Mouse (Mus musculus) brain, adult 2 months (tissue): ENCODE results near the gene Lrmda.
A peak's percentile ranks its signal among the peaks of the same experiment; 100 is the strongest.

ENCODE experiments used
- DNase-seq: peaks from one replicate; pipeline ENCODE4 v3.0.0; 2011; ENCODE audit warnings: low read depth, low spot score

The Lrmda gene

GRCm38 (mm10) chr14:22494866-22495265 is 475.4 kb downstream of the Lrmda start:
- DNase-seq: no peak

GRCm38 (mm10) chr14:22495286-22495685 is 475.8 kb downstream of the Lrmda start:
- no peak for DNase-seq

GRCm38 (mm10) chr14:22497636-22498131 is 478.2 kb downstream of the Lrmda start:
- peak; percentile 69 for DNase-seq

GRCm38 (mm10) chr14:22509747-22510530 is 490.4 kb downstream of the Lrmda start:
- DNase-seq: no peak

- no peak for DNase-seq
Observed at GRCm38 (mm10) chr14:22510531-22510785, 490.9 kb downstream of the Lrmda start.

GRCm38 (mm10) chr14:22514362-22515084 is 495.0 kb downstream of the Lrmda start:
- peak; percentile 8 for DNase-seq

- no peak for DNase-seq
Observed at GRCm38 (mm10) chr14:22530706-22531105, 511.2 kb downstream of the Lrmda start.

- DNase-seq: no peak
Observed at GRCm38 (mm10) chr14:22533501-22533900, 514.0 kb downstream of the Lrmda start.

GRCm38 (mm10) chr14:22545887-22546675 is 526.6 kb downstream of the Lrmda start:
- DNase-seq: no peak

GRCm38 (mm10) chr14:22546676-22546984 is 527.1 kb downstream of the Lrmda start:
- DNase-seq: no peak

- DNase-seq: no peak
Observed at GRCm38 (mm10) chr14:22548286-22548685, 528.8 kb downstream of the Lrmda start.

- no peak for DNase-seq
Observed at GRCm38 (mm10) chr14:22549166-22549565, 529.7 kb downstream of the Lrmda start.

- no peak for DNase-seq
Observed at GRCm38 (mm10) chr14:22552358-22552757, 532.8 kb downstream of the Lrmda start.

GRCm38 (mm10) chr14:22552841-22553240 is 533.3 kb downstream of the Lrmda start:
- no peak for DNase-seq

- DNase-seq: no peak
Observed at GRCm38 (mm10) chr14:22553717-22554116, 534.2 kb downstream of the Lrmda start.

- no peak for DNase-seq
Observed at GRCm38 (mm10) chr14:22572486-22572885, 553.0 kb downstream of the Lrmda start.

- no peak for DNase-seq
Observed at GRCm38 (mm10) chr14:22573585-22573984, 554.1 kb downstream of the Lrmda start.

- DNase-seq: no peak
Observed at GRCm38 (mm10) chr14:22574006-22574405, 554.5 kb downstream of the Lrmda start.

- DNase-seq: no peak
Observed at GRCm38 (mm10) chr14:22576441-22576840, 556.9 kb downstream of the Lrmda start.

GRCm38 (mm10) chr14:22577411-22578037 is 558.0 kb downstream of the Lrmda start:
- DNase-seq: peak; percentile 16

GRCm38 (mm10) chr14:22578224-22578623 is 558.7 kb downstream of the Lrmda start:
- DNase-seq: peak; percentile 92

GRCm38 (mm10) chr14:22578986-22579385 is 559.5 kb downstream of the Lrmda start:
- DNase-seq: no peak
